Mouse (Mus musculus) adrenal gland, postnatal 25 days (tissue): ENCODE results near the gene Amdhd2. TPM values are rescaled to one million over a fixed set of nuclear protein-coding genes. Genes with fewer than 3 reads are reported as not detected.

Source experiments
- DNase-seq: peaks from one replicate; pipeline ENCODE4 v3.0.0; 2021; ENCODE audit warnings: mixed read lengths
- total RNA-seq: library from RNA; stranded (reverse); gene quantifications from 2 replicates; pipeline ENCODE4 v1.2.3, GENCODE M21; 2021

Amdhd2 gene
- total RNA-seq, 1 experiment from 2014 or later: 45.6 TPM

- no peak for DNase-seq
These were observed 33.7 kb upstream of the Amdhd2 start for GRCm38 (mm10) chr17:24197032-24197824.

DNA sequence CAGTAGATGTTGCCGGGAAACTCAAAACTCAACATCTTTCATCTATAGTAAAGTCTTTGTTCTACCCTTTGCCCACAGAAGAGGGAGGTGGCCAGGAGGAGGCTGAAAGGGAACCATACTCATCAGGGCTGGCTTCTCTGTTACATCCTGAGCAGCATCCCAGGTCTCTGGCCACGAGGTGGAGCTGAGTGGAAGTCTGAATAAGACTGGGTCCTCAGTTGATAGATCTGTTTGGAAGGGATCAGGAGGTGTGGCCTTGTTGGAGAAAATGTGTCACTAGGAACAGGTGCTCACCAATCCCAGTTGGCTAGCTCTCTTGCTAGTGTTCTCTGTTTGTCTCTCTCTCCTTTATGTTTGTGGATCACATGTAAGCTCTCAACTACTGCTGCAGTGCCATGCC lies 31.8 kb upstream of the Amdhd2 start:
- DNase-seq: no peak

DNA sequence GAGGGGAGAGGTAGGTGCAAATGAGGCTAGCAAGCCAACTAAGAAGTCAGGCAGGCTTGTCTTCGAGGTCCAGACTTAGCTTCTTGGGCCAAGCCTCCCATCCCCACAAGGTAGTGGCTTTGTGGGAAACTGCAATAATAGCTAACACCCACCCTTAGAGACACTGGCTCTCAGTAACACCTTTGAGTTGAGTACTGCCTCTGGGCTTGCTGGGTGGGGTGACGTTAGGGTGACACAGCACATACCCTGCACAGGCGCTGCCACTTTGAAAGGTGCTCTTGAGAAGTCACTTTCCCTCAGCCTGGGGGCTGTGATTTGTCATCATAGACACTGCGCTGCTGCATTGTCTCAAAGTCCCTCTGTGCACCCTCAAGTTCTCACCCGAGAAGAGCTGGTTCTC lies 30.2 kb upstream of the Amdhd2 start:
- no peak for DNase-seq

DNA sequence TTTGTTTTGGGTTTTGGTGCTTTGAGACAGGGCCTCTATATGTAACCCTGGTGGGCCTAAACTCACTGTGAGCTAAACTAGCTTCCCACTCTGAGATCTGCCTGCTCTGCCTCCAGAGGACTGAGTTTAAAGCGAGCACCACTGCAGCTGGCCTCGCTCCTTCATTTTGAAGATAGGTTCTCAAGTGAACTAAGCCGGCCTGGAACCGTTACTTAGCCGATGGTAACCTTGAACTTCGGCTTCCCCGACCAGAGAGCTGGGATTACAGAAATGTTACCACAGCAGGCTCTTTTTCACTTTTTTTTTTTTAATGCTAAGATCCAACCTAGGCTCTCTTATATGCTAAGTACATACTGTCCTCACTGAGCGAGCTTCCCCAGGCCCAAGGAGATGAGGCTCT lies 29.7 kb upstream of the Amdhd2 start:
- no peak for DNase-seq

DNA sequence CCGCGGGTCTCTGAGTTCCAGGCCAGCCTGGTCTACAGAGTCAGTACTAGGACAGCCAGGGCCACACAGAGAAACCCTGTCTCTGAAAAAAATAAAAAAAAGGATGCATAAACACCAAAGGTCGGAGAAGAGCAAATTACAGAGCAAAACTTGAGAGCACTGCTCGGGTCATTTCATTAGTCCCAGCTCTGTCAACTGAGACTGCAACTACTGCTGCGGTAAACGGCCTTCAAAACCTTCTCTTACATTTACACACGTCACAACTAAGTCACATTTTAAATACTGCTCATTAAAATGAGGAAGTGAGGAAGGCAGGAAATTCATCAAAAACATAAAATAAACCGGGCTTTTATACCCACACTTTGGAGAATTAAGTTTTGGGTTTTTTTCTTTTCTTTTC lies 29.3 kb upstream of the Amdhd2 start:
- no peak for DNase-seq

DNA sequence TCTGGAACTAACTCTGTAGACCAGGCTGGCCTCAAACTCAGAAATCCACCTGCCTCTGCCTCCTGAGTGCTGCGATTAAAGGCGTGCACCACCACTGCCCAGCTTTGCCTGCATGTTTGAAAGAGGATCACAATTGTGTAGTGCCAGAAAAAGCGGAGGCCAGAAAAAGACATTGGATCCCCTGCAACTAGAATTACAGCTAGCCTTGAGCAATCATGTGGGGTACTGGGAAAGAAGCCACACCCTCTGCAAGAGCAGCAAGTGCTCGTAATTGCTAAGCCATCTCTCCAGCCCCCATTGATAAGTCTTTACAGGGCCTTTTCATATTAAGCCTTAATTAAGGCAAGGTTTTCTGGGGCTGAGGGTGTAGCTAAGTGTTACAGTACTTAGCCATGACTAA lies 27.9 kb upstream of the Amdhd2 start:
- no peak for DNase-seq

DNA sequence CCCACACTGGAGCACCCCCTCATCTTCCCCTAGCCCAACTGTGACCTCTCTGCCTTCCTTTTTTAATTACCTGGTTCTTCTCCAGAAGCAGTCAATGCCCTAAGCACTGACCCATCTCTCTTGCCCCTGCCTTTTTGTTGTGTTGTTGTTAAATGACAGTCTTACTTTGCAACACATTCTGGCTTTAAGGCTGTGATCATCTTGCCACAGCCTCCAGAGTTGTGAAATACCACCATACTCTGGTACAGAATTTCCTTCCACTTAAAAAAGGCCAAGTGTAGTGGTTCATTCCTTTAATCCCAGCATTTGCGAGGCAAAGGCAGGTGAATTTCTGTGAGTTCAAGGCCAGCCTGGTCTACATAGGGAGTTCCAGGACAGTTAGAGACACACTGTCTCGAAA lies 27.4 kb upstream of the Amdhd2 start:
- no peak for DNase-seq

DNA sequence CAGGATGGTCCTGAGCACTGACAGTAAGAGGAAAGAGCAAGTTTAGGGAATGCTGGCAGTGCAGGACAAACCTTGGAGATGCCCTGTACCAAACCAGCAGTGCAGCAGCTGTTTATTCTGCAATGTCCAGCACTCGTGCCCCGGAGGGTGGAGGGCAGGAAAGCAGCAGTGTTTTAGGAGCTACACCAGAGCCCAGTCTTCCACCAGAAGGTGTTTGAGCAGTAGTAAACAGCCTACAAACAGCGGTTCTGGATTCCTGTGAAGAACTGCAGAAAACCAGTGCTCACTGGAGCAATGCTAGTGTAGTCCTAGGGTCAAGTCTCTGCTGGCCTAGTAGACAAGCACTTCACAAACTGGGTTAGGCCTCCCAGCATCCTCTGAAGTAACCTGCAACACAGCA lies 10.7 kb upstream of the Amdhd2 start:
- no peak for DNase-seq

- DNase-seq: peak; percentile 59
These were observed 9.9 kb upstream of the Amdhd2 start for GRCm38 (mm10) chr17:24173423-24173822.

- DNase-seq: no peak
These were observed 8.2 kb upstream of the Amdhd2 start for GRCm38 (mm10) chr17:24171738-24172137.

- DNase-seq: no peak
These were observed 7.2 kb upstream of the Amdhd2 start for GRCm38 (mm10) chr17:24170729-24171128.

DNA sequence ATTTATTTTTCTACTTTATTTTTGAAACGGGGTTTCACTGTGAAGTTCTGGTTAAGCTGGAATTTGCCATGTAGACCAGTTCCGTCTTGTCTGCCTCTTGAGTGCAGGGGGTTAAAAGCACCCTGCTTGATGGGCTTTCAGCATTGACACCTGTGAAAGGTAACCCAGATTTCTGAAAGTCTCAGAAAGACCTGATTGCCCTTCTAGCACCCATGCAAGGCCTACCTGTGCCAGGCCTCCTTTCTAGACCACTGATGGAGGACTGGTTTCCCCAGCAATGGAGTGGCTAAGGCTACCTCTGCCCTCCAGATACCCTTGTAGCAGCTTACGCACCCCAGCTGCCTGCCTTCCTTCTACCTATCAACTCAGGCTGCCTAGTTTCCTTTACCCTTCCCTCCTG lies 6.6 kb upstream of the Amdhd2 start:
- DNase-seq: no peak

GRCm38 (mm10) chr17:24169317-24170065 lies 5.9 kb upstream of the Amdhd2 start, which contains the start of gene Atp6v0c:
Gene Atp6v0c (minus strand): TSS chr17:24169702.
- DNase-seq: peak; percentile 95

DNA sequence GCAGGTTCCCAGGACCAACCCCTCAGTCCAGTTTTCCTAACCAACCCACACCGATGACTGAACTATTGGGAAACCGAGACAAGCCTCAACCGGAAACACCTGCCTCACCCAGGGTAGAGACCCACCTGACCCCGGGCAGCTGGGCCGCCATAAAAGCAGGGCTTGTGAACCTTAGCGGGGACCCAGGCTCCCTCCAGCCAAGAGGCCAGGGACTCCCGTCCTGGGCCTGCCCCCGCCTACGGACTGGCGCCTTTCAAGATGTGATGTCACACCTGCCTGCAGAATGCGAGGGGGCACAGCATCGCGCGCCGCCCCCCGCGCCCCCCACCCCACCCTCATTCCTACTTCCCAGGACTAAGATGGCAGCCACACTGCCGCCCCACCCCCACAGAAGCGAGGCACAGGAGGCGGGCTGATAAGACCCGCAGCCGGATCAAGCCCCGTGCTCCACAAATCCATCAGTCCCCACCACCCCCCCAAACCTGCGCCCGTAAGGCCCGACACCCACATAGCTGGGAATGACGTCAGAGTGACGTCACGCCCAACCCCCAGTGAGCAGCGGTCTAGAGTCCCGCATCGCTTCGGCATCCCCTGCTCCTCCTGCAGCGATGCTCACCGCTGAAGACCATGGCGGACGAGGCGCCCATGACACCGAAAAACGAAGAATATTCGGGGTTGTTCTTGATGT lies 5.2 kb upstream of the Amdhd2 start:
- DNase-seq: peak; percentile 63

GRCm38 (mm10) chr17:24167891-24168505 lies 4.4 kb upstream of the Amdhd2 start:
- DNase-seq: no peak

DNA sequence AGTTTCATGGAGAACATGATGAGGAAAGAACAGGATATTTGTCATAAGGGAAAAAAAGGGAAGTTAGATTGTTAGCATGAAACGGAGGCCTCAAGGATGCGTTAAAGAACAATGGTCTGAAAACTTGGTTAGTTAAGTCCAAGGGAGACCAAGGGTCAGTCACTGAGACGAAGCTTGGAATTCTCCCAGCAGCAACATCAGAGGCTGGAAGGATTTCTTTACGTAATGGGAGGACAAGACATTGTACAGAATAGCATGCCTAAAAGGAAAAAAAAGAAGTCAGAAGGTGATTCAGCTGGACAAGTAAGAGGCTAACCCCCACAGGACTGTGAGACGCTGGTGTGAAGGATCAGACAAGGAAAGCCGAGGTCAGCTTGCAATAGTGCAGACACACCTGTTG lies 3.6 kb upstream of the Amdhd2 start:
- DNase-seq: no peak

- DNase-seq: no peak
These were observed 1.1 kb upstream of the Amdhd2 start for GRCm38 (mm10) chr17:24164566-24165259.

DNA sequence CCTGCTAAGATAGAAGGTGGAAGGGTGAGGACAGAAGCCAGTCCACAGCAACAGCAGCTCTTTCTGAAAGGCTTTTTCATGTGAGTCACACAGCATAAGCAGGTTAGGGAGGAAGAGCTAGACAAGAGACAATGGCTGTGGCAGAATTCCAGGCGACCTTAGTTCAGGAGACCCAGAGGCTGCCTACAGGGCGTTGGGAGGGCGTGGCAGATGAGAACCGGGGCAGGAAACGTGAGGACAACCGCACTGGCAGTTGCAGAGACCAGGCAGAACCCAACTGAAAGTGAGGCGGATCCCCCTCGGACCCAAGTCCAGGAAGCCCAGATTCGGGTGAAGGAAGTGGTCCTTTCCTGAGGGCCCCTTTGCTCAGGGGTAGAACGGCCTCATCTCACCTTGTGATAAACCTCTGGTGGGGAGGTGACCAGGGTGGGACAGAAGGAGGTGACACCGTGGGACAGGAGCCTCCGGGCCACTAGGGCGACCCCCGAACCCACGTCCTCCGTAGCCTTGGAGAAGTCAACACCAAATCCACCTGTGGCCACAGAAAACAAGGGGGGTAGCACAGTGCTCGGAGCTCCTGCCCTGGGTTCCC lies 886 bp downstream of the Amdhd2 start:
- DNase-seq: no peak

DNA sequence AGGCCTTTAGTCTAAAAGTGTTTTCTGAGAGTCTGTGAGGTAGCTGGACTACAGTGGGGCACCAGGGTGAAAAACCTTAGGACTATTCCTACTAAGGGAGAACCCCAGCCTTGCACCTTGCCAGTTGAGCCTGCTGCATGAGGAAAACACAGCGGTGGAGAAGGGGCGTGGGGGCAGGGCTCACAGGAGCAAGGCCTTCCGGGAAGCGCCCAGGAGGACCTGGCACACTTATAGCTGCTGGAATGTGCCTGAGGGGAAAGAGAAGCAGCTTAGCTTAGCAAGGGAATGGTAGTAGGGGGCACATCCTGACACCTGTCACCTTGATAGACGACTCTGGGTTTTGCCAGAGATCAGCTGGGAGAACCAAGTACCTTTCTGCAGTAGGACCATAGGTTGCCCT lies 2.1 kb downstream of the Amdhd2 start:
- DNase-seq: no peak

DNA sequence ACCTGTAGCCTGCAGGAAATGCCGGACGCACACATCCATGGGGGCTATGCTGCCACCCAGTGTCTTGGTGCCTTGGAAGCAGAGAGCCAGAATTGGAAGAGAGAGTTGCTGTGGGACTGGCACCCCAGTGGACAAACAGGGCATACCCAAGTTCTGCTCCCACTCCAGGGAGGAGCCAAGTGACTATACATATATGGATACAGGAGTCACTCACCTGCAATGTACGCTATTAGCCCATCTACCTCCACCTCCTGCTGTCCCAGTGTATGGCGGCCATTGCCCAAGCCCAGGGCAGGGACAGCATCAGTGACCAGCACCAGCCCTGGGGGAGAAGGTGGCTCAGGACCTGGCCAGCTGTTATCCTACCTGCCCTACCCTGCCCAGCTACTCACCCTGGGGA lies 6.0 kb downstream of the Amdhd2 start:
- no peak for DNase-seq

DNA sequence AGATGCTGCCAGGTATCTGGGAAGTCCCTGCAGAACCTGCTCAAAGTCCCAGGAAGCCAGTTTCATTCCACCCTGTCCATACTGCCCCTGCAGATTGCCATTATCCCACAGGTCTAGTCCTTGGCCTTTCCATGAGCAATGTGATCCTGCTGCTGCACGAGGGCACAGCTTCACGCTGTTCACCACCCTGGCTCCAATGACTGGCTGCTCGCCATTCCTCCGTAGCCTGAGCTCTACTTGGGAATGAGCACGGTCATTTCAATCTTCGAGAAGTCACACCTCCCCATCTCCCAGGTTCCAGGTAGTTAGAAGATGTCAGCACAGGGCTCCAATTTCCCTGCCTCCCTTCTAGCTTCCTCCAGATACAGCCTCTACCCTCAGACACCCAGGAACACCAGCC lies 6.4 kb downstream of the Amdhd2 start:
- no peak for DNase-seq

DNA sequence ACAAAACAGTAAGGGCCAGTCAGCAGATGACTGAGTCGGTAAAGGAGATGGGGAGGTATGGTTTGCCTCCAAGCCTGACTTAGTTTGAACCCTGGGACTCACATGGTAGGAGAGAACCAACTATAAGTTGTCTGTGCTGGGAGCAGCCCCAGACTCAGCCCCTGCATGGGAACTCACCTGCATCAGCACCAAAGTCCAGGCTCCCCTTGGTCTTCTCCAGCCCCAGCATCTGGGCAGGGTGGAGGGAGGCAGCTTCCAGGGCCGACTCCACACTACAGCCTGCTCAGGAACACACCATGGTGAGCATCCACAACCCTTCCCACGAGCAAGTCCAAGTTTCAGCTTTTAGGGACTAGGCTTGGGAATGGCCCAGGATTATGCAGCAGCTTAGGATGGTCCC lies 7.2 kb downstream of the Amdhd2 start:
- no peak for DNase-seq
